Mouse (Mus musculus) C3H10T1/2 (cell line): ENCODE measurements around the gene Armcx1. TPM values are rescaled to one million over a fixed set of nuclear protein-coding genes. Genes with fewer than 3 reads are reported as not detected.

Experiments used
- polyA plus RNA-seq, 2 experiments: library from polyadenylated mRNA; unstranded; fragments of >200 nt; fragmentation: generic; extraction: Trizol; gene quantifications; one replicate each; pipeline ENCODE4 v1.2.1; 2012; ENCODE audit warnings: missing spikeins in 2 of 2

Gene Armcx1
- polyA plus RNA-seq = 1 to 10 TPM in 1 of 2 experiments, under 1 TPM in 1; 0.42 to 5.2 TPM

GRCm38 (mm10) chrX:134717752-134718308, at the start of gene Armcx1:
Armcx1 (plus strand) TSS chrX:134717963.

GRCm38 (mm10) chrX:134686267-134686666, 31.5 kb upstream of the Armcx1 start, which contains the start of gene Armcx4:
Armcx4 (plus strand) TSS chrX:134686519.

GRCm38 (mm10) chrX:134750764-134751592, 33.2 kb downstream of the Armcx1 start, which contains the start of gene Armcx6:
Armcx6 (minus strand) TSS chrX:134751417.

GRCm38 (mm10) chrX:134756434-134757292, 38.9 kb downstream of the Armcx1 start, which contains the start of gene Armcx3:
Armcx3 (plus strand) TSS chrX:134756595.

Other genes starting within 250 kb of the Armcx1 start
- gene Taf7l, start 241.5 kb upstream of the Armcx1 start, polyA plus RNA-seq = not detected
- gene Timm8a1, start 176.1 kb upstream of the Armcx1 start, polyA plus RNA-seq = 1 to 10 TPM; 7.0 to 9.3 TPM
- under 1 TPM in 1 of 2 experiments, not detected in 1; 0.02 TPM for gene Btk, start 134.4 kb upstream of the Armcx1 start, polyA plus RNA-seq
- 1,000 to 10,000 TPM; 1,376 to 2,370 TPM for gene Rpl36a, start 132.3 kb upstream of the Armcx1 start, polyA plus RNA-seq
- gene Gla, start 116.8 kb upstream of the Armcx1 start, polyA plus RNA-seq = 1 to 10 TPM; 3.0 to 7.0 TPM
- 10 to 100 TPM in 1 of 2 experiments, 1 to 10 TPM in 1; 2.5 to 21.0 TPM for gene Hnrnph2, start 116.8 kb upstream of the Armcx1 start, polyA plus RNA-seq
- 1 to 10 TPM in 1 of 2 experiments, under 1 TPM in 1; 0.19 to 2.6 TPM for gene Armcx4, start 31.4 kb upstream of the Armcx1 start, polyA plus RNA-seq
- 10 to 100 TPM in 1 of 2 experiments, 1 to 10 TPM in 1; 2.4 to 12.4 TPM for gene Armcx6, start 33.5 kb downstream of the Armcx1 start, polyA plus RNA-seq
- gene Armcx3, start 38.6 kb downstream of the Armcx1 start, polyA plus RNA-seq = 10 to 100 TPM in 1 of 2 experiments, 1 to 10 TPM in 1; 1.3 to 14.9 TPM
- gene Armcx2, start 91.3 kb downstream of the Armcx1 start, polyA plus RNA-seq = 10 to 100 TPM; 16.9 to 72.0 TPM
- gene Nxf2, start 246.8 kb downstream of the Armcx1 start, polyA plus RNA-seq = not detected